Mouse (Mus musculus): Measurements from ENCODE around the gene Tceal5. TPM values are rescaled to one million over a fixed set of nuclear protein-coding genes. Genes with fewer than 3 reads are reported as not detected.

Gene Tceal5
- polyA plus RNA-seq, 1 experiment = 0.39 TPM

DNA sequence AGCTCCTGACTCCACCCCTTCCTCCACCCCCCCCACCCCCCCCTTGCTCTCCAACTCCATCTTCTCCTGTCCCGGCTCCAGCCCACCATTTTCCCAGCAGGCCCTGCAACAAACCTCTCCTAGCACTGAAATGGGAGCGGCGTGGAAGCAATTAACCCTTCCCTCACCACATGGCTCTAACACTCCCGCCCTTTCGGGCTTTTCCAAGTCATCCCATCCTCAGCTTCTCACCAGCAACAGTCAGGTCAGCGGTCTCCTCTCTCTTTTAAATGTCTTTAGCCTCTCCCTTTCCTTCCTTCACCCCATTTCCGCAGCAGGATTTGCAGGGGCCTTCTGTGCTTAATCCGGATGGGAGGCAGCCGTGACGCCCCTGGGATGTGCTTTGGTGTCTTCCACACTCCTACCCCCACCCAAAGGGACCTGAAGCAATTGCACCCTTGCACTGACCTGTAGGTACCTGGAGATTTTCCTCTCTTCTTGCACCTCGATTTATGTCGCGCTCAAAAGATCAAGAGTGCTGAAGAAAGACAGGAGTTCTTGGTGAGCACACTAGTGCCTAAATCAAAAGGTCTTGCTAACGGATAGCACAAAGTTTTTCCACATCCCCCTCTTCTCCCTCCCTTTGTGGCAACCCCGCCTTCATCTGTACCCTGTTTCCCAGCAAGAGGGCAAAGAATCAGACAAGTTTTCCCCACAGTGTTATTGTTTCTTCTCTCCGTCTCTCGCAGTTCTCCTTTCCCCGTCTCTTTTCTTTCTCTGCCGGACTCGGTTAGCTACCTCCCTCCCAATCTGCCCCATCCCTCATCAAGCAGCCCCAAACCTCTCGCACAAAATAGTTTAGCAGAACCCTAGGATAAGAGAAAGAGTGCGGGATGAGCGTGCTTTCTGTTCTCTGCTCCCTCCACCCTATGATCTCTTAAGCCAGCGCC is 32.2 kb downstream of the Tceal5 start:
- peak overlapping the region; percentile 75 for H3K4me3 ChIP-seq (ENCODE audit: insufficient read depth, low read depth, low read length)
- under 1% methylated on average over 24 of the region's 24 CpGs for WGBS
- TF ChIP-seq POLR2A (IDR thresholded peaks at IDR 0.05; ENCODE audit: low read depth, low read length) (no peak), CTCF (conservative IDR thresholded peaks at IDR 0.05; ENCODE audit: insufficient read depth, insufficient read length, low read depth, low read length) (no peak)
- peak; percentile 60 for DNase-seq
- H3K27me3 ChIP-seq (replicated peaks; ENCODE audit: control insufficient read depth, insufficient read depth, low read length) = no peaks in the 10 kb centered on the region
- no peaks in the 10 kb centered on the region for H3K4me1 ChIP-seq (ENCODE audit: control insufficient read depth, insufficient read depth, low read length)
- peak overlapping the region; percentile 78 for H3K27ac ChIP-seq (ENCODE audit: insufficient read depth, low read depth, low read length)
- no peaks in the 10 kb centered on the region for H3K36me3 ChIP-seq (ENCODE audit: control insufficient read depth, insufficient read depth, low read length)

GRCm38 (mm10) chrX:136170625-136171024 is 33.1 kb downstream of the Tceal5 start:
- no peaks in the 10 kb centered on the region for H3K27me3 ChIP-seq (replicated peaks; ENCODE audit: control insufficient read depth, insufficient read depth, low read length)
- no peaks in the 10 kb centered on the region for H3K36me3 ChIP-seq (ENCODE audit: control insufficient read depth, insufficient read depth, low read length)
- DNase-seq = no peak
- 52% methylated on average over 10 of the region's 10 CpGs for whole genome bisulfite sequencing
- no peaks in the 10 kb centered on the region for H3K4me1 ChIP-seq (ENCODE audit: control insufficient read depth, insufficient read depth, low read length)
- H3K27ac ChIP-seq (ENCODE audit: insufficient read depth, low read depth, low read length) = no peak overlapping the region
- no peak overlapping the region for H3K4me3 ChIP-seq (ENCODE audit: insufficient read depth, low read depth, low read length)
- no peak for TF ChIP-seq CTCF (conservative IDR thresholded peaks at IDR 0.05; ENCODE audit: insufficient read depth, insufficient read length, low read depth, low read length)
- no peak for TF ChIP-seq POLR2A (IDR thresholded peaks at IDR 0.05; ENCODE audit: low read depth, low read length)

Other genes with a start within 250 kb of the Tceal5 start
- gene Arxes2, start 210.1 kb downstream of the Tceal5 start, polyA plus RNA-seq (2012; rRNA removed) = 5.1 and 6.3 TPM in 2 replicates
- gene Arxes1, start 170.5 kb downstream of the Tceal5 start, polyA plus RNA-seq (2012; rRNA removed) = 0.53 and 1.3 TPM in 2 replicates
- 0.62 and 1.5 TPM in 2 replicates for gene Bex2, start 135.6 kb downstream of the Tceal5 start, polyA plus RNA-seq (2012; rRNA removed)
- gene Nxf3, start 118.6 kb downstream of the Tceal5 start, polyA plus RNA-seq (2012; rRNA removed) = not detected in 2 replicates
- gene Bex4, start 64.9 kb downstream of the Tceal5 start, polyA plus RNA-seq (2012; rRNA removed) = 6.5 and 13.6 TPM in 2 replicates
- gene Tceal8, start 31.5 kb downstream of the Tceal5 start, polyA plus RNA-seq (2012; rRNA removed) = 10.7 and 20.3 TPM in 2 replicates
- gene Tceal7, start 10.9 kb upstream of the Tceal5 start, polyA plus RNA-seq (2012; rRNA removed) = not detected in 2 replicates
- 4.4 and 6.3 TPM in 2 replicates for gene Bex1, start 11.6 kb upstream of the Tceal5 start, polyA plus RNA-seq (2012; rRNA removed)
- gene Tceal9, start 41.2 kb upstream of the Tceal5 start, polyA plus RNA-seq (2012; rRNA removed) = 11.9 and 25.6 TPM in 2 replicates
- gene Bex3, start 66.4 kb upstream of the Tceal5 start, polyA plus RNA-seq (2012; rRNA removed) = 41.5 and 51.1 TPM in 2 replicates

Data from kidney, adult 2 months (tissue).